ENCODE assay signal across 23 mouse cellular contexts in genomic region chr12:16548824-16549375, GRCm38 (mm10).
A peak's percentile ranks its signal among the peaks of the same experiment; 100 is the strongest.
DNase-seq lines count a peak whose midpoint lies in the region; ATAC-seq and TF ChIP-seq lines count a peak whose summit lies in the region.
"Had no signal": no experiment of that assay in that cellular context is flagged by ENCODE, and none has a peak within 500 bp of the region (broad histone marks: within the 10 kb centered on the region; RNA-seq: fewer than 3 reads in every experiment).

No protein-coding gene starts in this region.

- H3K36me3 ChIP-seq in midbrain, postnatal 0 days (ENCODE audit: insufficient read depth, low read length) = peaks cover 61% of the 10 kb centered on the region
- H3K36me3 ChIP-seq in midbrain, embryonic 14.5 days (ENCODE audit: control insufficient read depth, insufficient read depth, low read length) = peaks cover 76% of the 10 kb centered on the region
- H3K36me3 ChIP-seq in hindbrain, embryonic 13.5 days = peaks cover 92% of the 10 kb centered on the region
- H3K36me3 ChIP-seq in neural tube, embryonic 12.5 days = peaks cover 60% of the 10 kb centered on the region
- peaks cover 13% of the 10 kb centered on the region; the same call in 1 of the 2 replicates for H3K36me3 ChIP-seq in lung, postnatal 0 days (ENCODE audit: insufficient read depth, low read length)

- DNase-seq in midbrain, postnatal 0 days (ENCODE audit: low spot score) = peak; percentile 40
- DNase-seq in midbrain, embryonic 14.5 days = no peak
- peak; percentile 40 for DNase-seq in embryo, embryonic 10.5 days (ENCODE audit: low spot score)
- no peak for DNase-seq in kidney, postnatal 4 days
- no peak for DNase-seq in lung, postnatal 0 days (ENCODE audit: low spot score)
- DNase-seq in gastrocnemius, postnatal 4 days (ENCODE audit: low spot score in 2 of 2) = no peak
- DNase-seq: adrenal gland, adult 2 months; cerebellum, adult 18-20 months; cerebellum, postnatal 36 days; forebrain, postnatal 0 days; gastrocnemius, postnatal 14 days; heart, adult 18-20 months; heart, postnatal 36 days; kidney, adult 2 months; liver, postnatal 0 days; lung, postnatal 10 days had no signal

- H3K9me3 ChIP-seq in midbrain, postnatal 0 days (ENCODE audit: low read length) = no peaks in the 10 kb centered on the region
- no peaks in the 10 kb centered on the region for H3K9me3 ChIP-seq in midbrain, embryonic 14.5 days (ENCODE audit: control insufficient read depth, low read length)
- H3K9me3 ChIP-seq in hindbrain, embryonic 13.5 days = no peaks in the 10 kb centered on the region
- H3K9me3 ChIP-seq in neural tube, embryonic 12.5 days = no peaks in the 10 kb centered on the region
- no peaks in the 10 kb centered on the region for H3K9me3 ChIP-seq in lung, postnatal 0 days (ENCODE audit: low read length)
- H3K9me3 ChIP-seq: G1E had no signal

- no peak overlapping the region for H3K4me2 ChIP-seq in midbrain, postnatal 0 days (ENCODE audit: low read depth, low read length, poor library complexity, severe bottlenecking)
- no peak overlapping the region for H3K4me2 ChIP-seq in midbrain, embryonic 14.5 days (ENCODE audit: low read length)
- H3K4me2 ChIP-seq in hindbrain, embryonic 13.5 days = no peak overlapping the region
- H3K4me2 ChIP-seq in neural tube, embryonic 12.5 days (replicated peaks) = no peak overlapping the region
- H3K4me2 ChIP-seq in lung, postnatal 0 days (replicated peaks; ENCODE audit: low read depth, low read length) = no peak overlapping the region

- 64% methylated on average over 12 of the region's 12 CpGs for WGBS in midbrain, postnatal 0 days
- WGBS in midbrain, embryonic 14.5 days = 58% methylated on average over 12 of the region's 12 CpGs
- 35% methylated on average over 12 of the region's 12 CpGs for WGBS in hindbrain, embryonic 13.5 days
- 50% methylated on average over 12 of the region's 12 CpGs for WGBS in neural tube, embryonic 12.5 days
- WGBS in lung, postnatal 0 days = 76% methylated on average over 12 of the region's 12 CpGs

- H3K27me3 ChIP-seq in midbrain, postnatal 0 days (ENCODE audit: insufficient read depth, low read length) = no peaks in the 10 kb centered on the region
- H3K27me3 ChIP-seq in midbrain, embryonic 14.5 days (ENCODE audit: control insufficient read depth, insufficient read depth, low read length) = no peaks in the 10 kb centered on the region
- H3K27me3 ChIP-seq in hindbrain, embryonic 13.5 days = no peaks in the 10 kb centered on the region
- H3K27me3 ChIP-seq in neural tube, embryonic 12.5 days (replicated peaks) = no peaks in the 10 kb centered on the region
- no peaks in the 10 kb centered on the region for H3K27me3 ChIP-seq in lung, postnatal 0 days (replicated peaks; ENCODE audit: insufficient read depth, low read length)
- H3K27me3 ChIP-seq: CH12.LX had no signal

- H3K9ac ChIP-seq in midbrain, postnatal 0 days (replicated peaks; ENCODE audit: low read length, poor library complexity, severe bottlenecking) = no peak overlapping the region
- no peak overlapping the region for H3K9ac ChIP-seq in midbrain, embryonic 14.5 days (replicated peaks; ENCODE audit: low read length)
- no peak overlapping the region for H3K9ac ChIP-seq in hindbrain, embryonic 13.5 days
- no peak overlapping the region for H3K9ac ChIP-seq in neural tube, embryonic 12.5 days
- no peak overlapping the region for H3K9ac ChIP-seq in lung, postnatal 0 days (replicated peaks; ENCODE audit: low read depth)
- H3K9ac ChIP-seq: forebrain, postnatal 0 days; liver, postnatal 0 days had no signal

- no peak overlapping the region for H3K27ac ChIP-seq in midbrain, postnatal 0 days (ENCODE audit: low read depth, low read length)
- H3K27ac ChIP-seq in midbrain, embryonic 14.5 days (replicated peaks; ENCODE audit: low read depth, low read length) = no peak overlapping the region
- H3K27ac ChIP-seq in hindbrain, embryonic 13.5 days = no peak overlapping the region
- H3K27ac ChIP-seq in neural tube, embryonic 12.5 days = no peak overlapping the region; the same call in 1 of the 2 replicates
- no peak overlapping the region for H3K27ac ChIP-seq in lung, postnatal 0 days (ENCODE audit: low read length)
- H3K27ac ChIP-seq: kidney, postnatal 0 days; stomach, postnatal 0 days had no signal

- H3K4me1 ChIP-seq in midbrain, postnatal 0 days (ENCODE audit: insufficient read depth, low read length) = no peaks in the 10 kb centered on the region
- H3K4me1 ChIP-seq in midbrain, embryonic 14.5 days (ENCODE audit: control insufficient read depth, insufficient read depth, low read length) = no peaks in the 10 kb centered on the region
- peaks cover 29% of the 10 kb centered on the region for H3K4me1 ChIP-seq in hindbrain, embryonic 13.5 days (replicated peaks)
- H3K4me1 ChIP-seq in neural tube, embryonic 12.5 days = peaks cover 9% of the 10 kb centered on the region; the same call in 1 of the 2 replicates
- H3K4me1 ChIP-seq in lung, postnatal 0 days (ENCODE audit: insufficient read depth, low read depth, low read length) = no peaks in the 10 kb centered on the region

- TF ChIP-seq EP300 in lung, postnatal 0 days (IDR thresholded peaks at IDR 0.05) = no peak

- no peak for ATAC-seq in midbrain, postnatal 0 days (ENCODE audit: low FRiP score)
- no peak for ATAC-seq in midbrain, embryonic 14.5 days (ENCODE audit: low FRiP score, low TSS enrichment)
- peak; percentile 74 for ATAC-seq in hindbrain, embryonic 13.5 days (ENCODE audit: low FRiP score)
- peak; percentile 65 for ATAC-seq in neural tube, embryonic 12.5 days (ENCODE audit: low FRiP score, low read depth)
- ATAC-seq in lung, postnatal 0 days = no peak
- ATAC-seq: forebrain, postnatal 0 days; liver, postnatal 0 days; midbrain, embryonic 16.5 days had no signal

- H3K4me3 ChIP-seq in midbrain, postnatal 0 days (ENCODE audit: low read depth, low read length) = no peak overlapping the region
- H3K4me3 ChIP-seq in midbrain, embryonic 14.5 days (replicated peaks; ENCODE audit: low read depth, low read length) = no peak overlapping the region
- no peak overlapping the region for H3K4me3 ChIP-seq in hindbrain, embryonic 13.5 days
- H3K4me3 ChIP-seq in neural tube, embryonic 12.5 days = no peak overlapping the region
- H3K4me3 ChIP-seq in lung, postnatal 0 days (ENCODE audit: low read depth, low read length) = no peak overlapping the region

- TF ChIP-seq CTCF in midbrain, postnatal 0 days (IDR thresholded peaks at IDR 0.05) = no peak
- no peak for TF ChIP-seq CTCF in lung, postnatal 0 days (IDR thresholded peaks at IDR 0.05)

Comparison
In these comparisons a context has a peak if more than half of its experiments do, and no peak if none do; other contexts are left out.
1. DNase-seq: peak in midbrain, postnatal 0 days (single experiment) and embryo, embryonic 10.5 days (single experiment); none in midbrain, embryonic 14.5 days (single experiment), kidney, postnatal 4 days (0 of 2), lung, postnatal 0 days (single experiment) and gastrocnemius, postnatal 4 days (0 of 2).
2. ATAC-seq: peak in hindbrain, embryonic 13.5 days (single experiment) and neural tube, embryonic 12.5 days (single experiment); none in midbrain, postnatal 0 days (single experiment), midbrain, embryonic 14.5 days (single experiment) and lung, postnatal 0 days (single experiment).